Mouse (Mus musculus) C2C12 (cell line): ENCODE measurements around the gene Gabpb1. TPM values are rescaled to one million over a fixed set of nuclear protein-coding genes. Genes with fewer than 3 reads are reported as not detected.

Source experiments
- H3K27me3 ChIP-seq: one replicate; pipeline ENCODE4 v1.6.1; 2011; ENCODE audit not compliant: control insufficient read depth, insufficient read depth, insufficient read length
- H3K36me3 ChIP-seq: one replicate; pipeline ENCODE4 v1.6.1; 2011; ENCODE audit not compliant: control insufficient read depth, insufficient read depth
- H3K4me3 ChIP-seq: one replicate; pipeline ENCODE4 v1.5.1; 2011; ENCODE audit warnings: mild to moderate bottlenecking, control low read depth; ENCODE audit not compliant: poor library complexity, insufficient read depth, severe bottlenecking
- H3K79me2 ChIP-seq: one replicate; pipeline ENCODE4 v1.6.1; 2011; ENCODE audit not compliant: control insufficient read depth, insufficient read depth
- H3K79me3 ChIP-seq: one replicate; pipeline ENCODE4 v1.6.1; 2011; ENCODE audit warnings: low read depth, control low read depth
- H3ac ChIP-seq: one replicate; pipeline ENCODE3; 2011; ENCODE audit warnings: low read depth; ENCODE audit not compliant: control insufficient read depth, insufficient read length
- CEBPB ChIP-seq: IDR thresholded peaks from one replicate; pipeline ENCODE4 v1.6.1; 2011; ENCODE audit warnings: low read depth, mild to moderate bottlenecking, control low read depth, moderate library complexity
- CTCF ChIP-seq: IDR thresholded peaks from one replicate; pipeline ENCODE4 v1.5.1; 2011; ENCODE audit not compliant: control insufficient read depth, insufficient read depth, insufficient read length
- FOSL1 ChIP-seq: IDR thresholded peaks from one replicate; pipeline ENCODE4 v1.8.0; 2011; ENCODE audit warnings: mild to moderate bottlenecking, low read length; ENCODE audit not compliant: poor library complexity, insufficient read depth, severe bottlenecking
- MAX ChIP-seq: IDR thresholded peaks from one replicate; pipeline ENCODE4 v1.6.1; 2011; ENCODE audit warnings: mild to moderate bottlenecking, control low read depth
- MYOD1 ChIP-seq: IDR thresholded peaks from one replicate; pipeline ENCODE4 v1.6.1; 2011; ENCODE audit warnings: low read depth; ENCODE audit not compliant: control insufficient read depth, insufficient read length
- MYOG ChIP-seq: IDR thresholded peaks from one replicate; pipeline ENCODE4 v1.6.1; 2011; ENCODE audit not compliant: control insufficient read depth, insufficient read length; ENCODE audit errors: extremely low read depth
- USF1 ChIP-seq: IDR thresholded peaks from one replicate; pipeline ENCODE4 v1.6.1; 2011; ENCODE audit warnings: low read depth, mild to moderate bottlenecking, control low read depth, moderate library complexity
- long read RNA-seq, 2 experiments: library from polyadenylated mRNA; unstranded; transcript quantifications; one replicate each; pipeline ENCODE4 v2.0.0; 2019 to 2020
- polyA plus RNA-seq: library from polyadenylated mRNA; unstranded; fragments of >200 nt; fragmentation: generic; extraction: Trizol; gene quantifications from one replicate; pipeline ENCODE4 v1.2.1, GENCODE M21; 2012; ENCODE audit warnings: missing spikeins

Gene Gabpb1
- 13.5 TPM for polyA plus RNA-seq
- long read RNA-seq, experiment 1, full-length matches to known transcripts = 8 of 15 reads
- long read RNA-seq, experiment 1, partial matches to known transcripts = 2 of 15 reads
- long read RNA-seq, experiment 1, other reads (novel, unspliced or antisense) = 5 of 15 reads
- long read RNA-seq, experiment 2, full-length matches to known transcripts = 182 of 253 reads
- long read RNA-seq, experiment 2, partial matches to known transcripts = 6 of 253 reads
- long read RNA-seq, experiment 2, other reads (novel, unspliced or antisense) = 65 of 253 reads

DNA sequence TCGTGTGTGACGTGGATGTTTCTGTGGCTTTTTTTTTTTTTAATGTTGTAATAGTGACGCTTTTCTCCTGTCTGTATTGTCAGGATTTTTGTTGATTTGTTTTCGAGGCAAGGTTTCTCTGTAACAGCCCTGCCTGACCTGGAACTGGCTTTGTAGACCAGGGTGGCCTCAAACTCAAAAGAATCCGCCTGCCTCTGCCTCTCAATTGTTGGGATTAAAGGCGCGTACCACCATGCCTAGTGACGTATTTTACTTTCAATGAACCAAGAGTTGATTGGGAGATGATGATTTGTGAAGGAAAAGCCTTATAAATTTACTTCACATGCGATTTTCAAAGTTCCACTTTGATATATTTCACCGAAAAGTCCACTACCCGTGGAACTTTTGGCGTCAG is at the start of gene Gabpb1:
Gene Gabpb1, minus strand, starts transcription at position 216 of the 394 bp plus-strand sequence.
- H3K79me2 ChIP-seq = peaks cover 93% of the 10 kb centered on the region
- TF ChIP-seq CTCF (no peak), MAX (no peak), MYOG (no peak), FOSL1 (no peak), MYOD1 (no peak), CEBPB (no peak), USF1 (no peak)
- H3K27me3 ChIP-seq = no peaks in the 10 kb centered on the region
- H3K4me3 ChIP-seq = peak within 1 kb of the TSS; percentile 81
- peaks cover 8% of the 10 kb centered on the region for H3K36me3 ChIP-seq
- H3K79me3 ChIP-seq = peaks cover 78% of the 10 kb centered on the region
- peak within 1 kb of the TSS; percentile 84 for H3ac ChIP-seq

DNA sequence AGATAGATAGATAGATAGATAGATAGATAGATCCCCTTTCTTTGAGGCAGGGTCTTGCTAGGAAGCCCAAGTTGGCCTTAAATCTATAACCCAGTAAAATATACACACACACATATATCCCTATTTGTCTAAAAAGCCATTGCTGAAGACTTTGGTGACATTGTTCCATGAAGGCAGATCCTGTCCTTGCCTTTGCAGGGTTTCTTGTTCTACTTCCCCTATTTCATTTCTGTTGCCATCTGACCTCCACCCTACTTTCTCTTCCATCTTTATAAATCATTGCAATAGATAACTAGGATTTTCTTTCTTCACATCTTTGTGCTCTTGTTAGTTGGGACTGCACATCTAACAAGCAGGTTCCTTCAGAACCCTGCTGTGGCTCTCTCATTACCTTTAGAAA is 36.8 kb upstream of the Gabpb1 start:
- no peak overlapping the region for H3ac ChIP-seq
- H3K36me3 ChIP-seq = peaks cover 3% of the 10 kb centered on the region
- H3K4me3 ChIP-seq = no peak overlapping the region
- H3K27me3 ChIP-seq = no peaks in the 10 kb centered on the region
- no peak for TF ChIP-seq FOSL1
- TF ChIP-seq MYOD1 = no peak
- no peak for TF ChIP-seq CEBPB
- TF ChIP-seq CTCF = no peak
- TF ChIP-seq MYOG = no peak
- TF ChIP-seq USF1 = no peak
- no peak for TF ChIP-seq MAX
- peaks cover 77% of the 10 kb centered on the region for H3K79me2 ChIP-seq
- peaks cover 40% of the 10 kb centered on the region for H3K79me3 ChIP-seq

DNA sequence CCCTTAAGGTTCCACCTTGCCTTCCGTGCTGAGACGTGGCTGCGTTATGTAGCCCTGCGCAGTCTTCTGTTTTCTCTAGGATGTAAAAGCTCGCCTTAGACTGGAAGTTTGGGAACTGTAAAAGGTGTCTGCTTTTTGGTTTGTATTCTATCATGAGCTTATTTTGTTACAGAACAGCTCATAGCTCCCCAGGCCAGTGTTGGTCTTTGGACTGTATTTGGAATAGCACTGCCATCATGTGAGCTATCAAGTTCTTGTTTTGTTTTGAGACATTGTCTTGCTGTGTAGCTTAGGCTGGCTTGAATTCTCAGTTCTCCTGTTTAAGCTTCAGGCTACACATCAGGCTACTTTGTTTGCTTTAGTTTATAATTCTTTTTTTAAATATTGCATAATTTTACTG is 36.4 kb upstream of the Gabpb1 start:
- no peaks in the 10 kb centered on the region for H3K36me3 ChIP-seq
- H3K79me2 ChIP-seq = peaks cover 81% of the 10 kb centered on the region
- H3ac ChIP-seq = no peak overlapping the region
- H3K4me3 ChIP-seq = no peak overlapping the region
- H3K27me3 ChIP-seq = no peaks in the 10 kb centered on the region
- TF ChIP-seq MYOG = no peak
- peaks cover 45% of the 10 kb centered on the region for H3K79me3 ChIP-seq

DNA sequence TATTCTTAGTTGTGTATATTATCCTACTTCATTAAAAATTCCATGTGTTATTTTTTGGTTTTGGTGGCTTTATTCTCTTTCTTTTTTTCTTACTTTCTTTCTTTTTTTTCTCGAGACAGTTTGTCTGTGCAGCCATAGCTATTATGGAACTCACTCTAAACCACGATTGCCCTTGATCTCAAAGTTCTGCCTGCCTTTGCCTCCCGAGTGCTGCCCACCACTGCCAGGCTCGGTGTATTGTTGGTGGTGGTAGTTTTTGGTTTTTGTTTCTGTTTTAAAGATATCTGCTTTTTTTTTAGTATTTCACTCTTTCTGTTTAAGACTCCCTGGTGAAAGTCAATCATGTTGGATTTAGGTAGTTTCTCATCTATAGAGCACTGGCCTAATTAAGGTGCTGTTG is 32.2 kb upstream of the Gabpb1 start:
- no peaks in the 10 kb centered on the region for H3K36me3 ChIP-seq
- no peaks in the 10 kb centered on the region for H3K27me3 ChIP-seq
- no peak overlapping the region for H3ac ChIP-seq
- peak overlapping the region; percentile 85 for H3K4me3 ChIP-seq
- TF ChIP-seq USF1 (no peak), MYOG (no peak), CEBPB (no peak), MAX (no peak), FOSL1 (no peak), MYOD1 (no peak), CTCF (no peak)
- peaks cover 37% of the 10 kb centered on the region for H3K79me3 ChIP-seq
- peaks cover 60% of the 10 kb centered on the region for H3K79me2 ChIP-seq

DNA sequence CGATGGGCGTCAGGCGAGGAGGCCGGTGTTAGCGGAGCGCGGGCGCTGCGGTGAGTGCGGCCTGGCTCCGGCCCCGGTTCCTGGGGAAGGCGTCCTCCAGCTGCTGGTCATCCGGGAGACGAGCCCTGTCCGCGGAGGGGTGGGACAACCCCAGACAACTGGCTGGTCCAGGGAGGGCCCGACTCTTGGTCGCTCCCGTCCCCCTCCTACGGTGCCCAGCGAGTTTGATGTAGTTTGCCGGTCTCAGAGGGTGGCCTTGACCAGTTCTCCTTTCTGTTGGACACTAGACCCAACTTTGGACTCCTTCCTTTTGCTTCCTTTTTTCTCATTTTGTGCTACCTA is 31.3 kb upstream of the Gabpb1 start:
- no peaks in the 10 kb centered on the region for H3K36me3 ChIP-seq
- peaks cover 51% of the 10 kb centered on the region for H3K79me2 ChIP-seq
- H3K4me3 ChIP-seq = peak overlapping the region; percentile 85
- peaks cover 34% of the 10 kb centered on the region for H3K79me3 ChIP-seq
- H3ac ChIP-seq = peak overlapping the region; percentile 92
- H3K27me3 ChIP-seq = no peaks in the 10 kb centered on the region
- TF ChIP-seq CEBPB (no peak), USF1 (no peak), MAX (no peak), MYOD1 (no peak), CTCF (no peak), MYOG (no peak), FOSL1 (no peak)

DNA sequence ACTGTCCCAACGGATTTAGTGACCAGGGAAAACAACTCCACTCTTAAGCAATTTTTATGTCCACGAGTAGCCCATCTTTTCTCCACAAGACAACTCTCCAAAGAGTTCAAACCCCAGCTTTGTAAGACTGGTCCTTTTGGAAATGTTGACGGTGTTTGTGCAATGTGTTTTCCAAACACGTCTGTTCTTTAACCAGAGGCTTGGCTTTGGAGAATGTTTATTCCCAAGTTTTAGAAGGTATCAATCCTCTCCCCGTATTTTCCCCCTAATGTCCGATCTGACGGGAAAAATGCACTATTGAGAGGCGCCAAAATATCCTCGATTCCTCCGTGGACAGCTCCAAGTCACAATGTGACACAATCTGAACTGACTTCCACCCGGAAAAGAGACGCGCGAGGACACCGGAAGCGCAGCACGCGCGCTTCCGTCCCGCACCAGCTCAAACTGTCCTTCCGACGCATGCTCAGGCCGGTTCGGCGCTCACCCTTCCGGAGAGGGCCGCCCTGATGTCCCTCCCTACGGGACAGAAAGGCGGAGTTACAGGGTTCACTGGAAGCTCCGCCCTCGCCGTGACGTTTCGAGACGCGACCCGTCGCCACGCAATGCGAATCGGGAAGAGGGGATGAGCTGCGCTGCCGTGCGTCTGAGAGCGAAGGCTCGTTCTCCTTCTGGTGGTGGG is 30.8 kb upstream of the Gabpb1 start, which contains the start of gene Usp8:
Gene Usp8, plus strand, starts transcription at position 570 of the 679 bp plus-strand sequence.
- peaks cover 46% of the 10 kb centered on the region for H3K79me2 ChIP-seq
- H3K36me3 ChIP-seq = no peaks in the 10 kb centered on the region
- peak within 1 kb of the TSS; percentile 92 for H3ac ChIP-seq
- TF ChIP-seq MAX = peak; percentile 96
- no peak for TF ChIP-seq CTCF
- no peaks in the 10 kb centered on the region for H3K27me3 ChIP-seq
- H3K79me3 ChIP-seq = peaks cover 34% of the 10 kb centered on the region
- H3K4me3 ChIP-seq = peak within 1 kb of the TSS; percentile 85
